Mouse (Mus musculus): ENCODE measurements around the gene Zfhx3. TPM values are rescaled to one million over a fixed set of nuclear protein-coding genes. Genes with fewer than 3 reads are reported as not detected.

The Zfhx3 gene
- polyA plus RNA-seq, 1 experiment from 2014 or later: 8.4 TPM

- no peaks in the 10 kb centered on the region for H3K9me3 ChIP-seq (replicated peaks; ENCODE audit: control insufficient read depth, low read length)
- H3K4me3 ChIP-seq (ENCODE audit: low read depth, low read length): no peak overlapping the region
- H3K4me2 ChIP-seq: no peak overlapping the region
- 0 out of 2 replicates have a peak overlapping the region, but pooled peaks have one; percentile 2 for H3K27ac ChIP-seq (ENCODE audit: low read depth, low read length)
- no peaks in the 10 kb centered on the region for H3K36me3 ChIP-seq (ENCODE audit: control insufficient read depth, insufficient read depth, low read length)
- H3K4me1 ChIP-seq (ENCODE audit: control insufficient read depth, insufficient read depth, low read length): peaks cover 16% of the 10 kb centered on the region
- WGBS (ENCODE audit: insufficient replicate concordance): 69% methylated on average over 14 of the region's 14 CpGs
- peak; percentile 52; the same call in 1 of the 2 replicates for ATAC-seq (replicated peaks; ENCODE audit: insufficient number of reproducible peaks, low FRiP score, low TSS enrichment)
- no peaks in the 10 kb centered on the region for H3K27me3 ChIP-seq (ENCODE audit: control insufficient read depth, insufficient read depth, low read length)
- H3K9ac ChIP-seq (ENCODE audit: low read depth, low read length): no peak overlapping the region
Measured at GRCm38 (mm10) chr8:108868259-108869090, 926.0 kb downstream of the Zfhx3 start.

GRCm38 (mm10) chr8:108869420-108869819 is 927.0 kb downstream of the Zfhx3 start:
- Histone ChIP-seq H3K4me2 (no peak overlapping the region), H3K4me1 (ENCODE audit: control insufficient read depth, insufficient read depth, low read length) (peaks cover 16% of the 10 kb centered on the region), H3K4me3 (ENCODE audit: low read depth, low read length) (no peak overlapping the region), H3K9ac (ENCODE audit: low read depth, low read length) (no peak overlapping the region), H3K9me3 (replicated peaks; ENCODE audit: control insufficient read depth, low read length) (no peaks in the 10 kb centered on the region), H3K27ac (ENCODE audit: low read depth, low read length) (no peak overlapping the region), H3K36me3 (ENCODE audit: control insufficient read depth, insufficient read depth, low read length) (no peaks in the 10 kb centered on the region), H3K27me3 (ENCODE audit: control insufficient read depth, insufficient read depth, low read length) (no peaks in the 10 kb centered on the region)
- WGBS (ENCODE audit: insufficient replicate concordance): 71% methylated on average over 3 of the region's 3 CpGs
- no peak for ATAC-seq (replicated peaks; ENCODE audit: insufficient number of reproducible peaks, low FRiP score, low TSS enrichment)

- H3K4me3 ChIP-seq (ENCODE audit: low read depth, low read length): no peak overlapping the region
- no peak for ATAC-seq (replicated peaks; ENCODE audit: insufficient number of reproducible peaks, low FRiP score, low TSS enrichment)
- H3K9ac ChIP-seq (ENCODE audit: low read depth, low read length): no peak overlapping the region
- H3K4me1 ChIP-seq (ENCODE audit: control insufficient read depth, insufficient read depth, low read length): peaks cover 16% of the 10 kb centered on the region
- H3K27ac ChIP-seq (ENCODE audit: low read depth, low read length): no peak overlapping the region
- no peaks in the 10 kb centered on the region for H3K27me3 ChIP-seq (ENCODE audit: control insufficient read depth, insufficient read depth, low read length)
- H3K36me3 ChIP-seq (ENCODE audit: control insufficient read depth, insufficient read depth, low read length): no peaks in the 10 kb centered on the region
- WGBS (ENCODE audit: insufficient replicate concordance): 66% methylated on average over 5 of the region's 5 CpGs
- no peaks in the 10 kb centered on the region for H3K9me3 ChIP-seq (replicated peaks; ENCODE audit: control insufficient read depth, low read length)
- no peak overlapping the region for H3K4me2 ChIP-seq
Measured at GRCm38 (mm10) chr8:108869935-108870334, 927.5 kb downstream of the Zfhx3 start.

GRCm38 (mm10) chr8:108870371-108870770 is 927.9 kb downstream of the Zfhx3 start:
- H3K36me3 ChIP-seq (ENCODE audit: control insufficient read depth, insufficient read depth, low read length): no peaks in the 10 kb centered on the region
- no peaks in the 10 kb centered on the region for H3K9me3 ChIP-seq (replicated peaks; ENCODE audit: control insufficient read depth, low read length)
- ATAC-seq (replicated peaks; ENCODE audit: insufficient number of reproducible peaks, low FRiP score, low TSS enrichment): no peak
- H3K4me1 ChIP-seq (ENCODE audit: control insufficient read depth, insufficient read depth, low read length): peaks cover 16% of the 10 kb centered on the region
- 91% methylated on average over 3 of the region's 3 CpGs for WGBS (ENCODE audit: insufficient replicate concordance)
- H3K9ac ChIP-seq (ENCODE audit: low read depth, low read length): no peak overlapping the region
- no peak overlapping the region for H3K4me3 ChIP-seq (ENCODE audit: low read depth, low read length)
- H3K27me3 ChIP-seq (ENCODE audit: control insufficient read depth, insufficient read depth, low read length): no peaks in the 10 kb centered on the region
- no peak overlapping the region for H3K27ac ChIP-seq (ENCODE audit: low read depth, low read length)
- no peak overlapping the region for H3K4me2 ChIP-seq

GRCm38 (mm10) chr8:108875722-108876121 is 933.3 kb downstream of the Zfhx3 start:
- Histone ChIP-seq H3K4me1 (ENCODE audit: control insufficient read depth, insufficient read depth, low read length) (no peaks in the 10 kb centered on the region), H3K9ac (ENCODE audit: low read depth, low read length) (no peak overlapping the region), H3K4me3 (ENCODE audit: low read depth, low read length) (no peak overlapping the region), H3K4me2 (no peak overlapping the region), H3K36me3 (ENCODE audit: control insufficient read depth, insufficient read depth, low read length) (no peaks in the 10 kb centered on the region), H3K9me3 (replicated peaks; ENCODE audit: control insufficient read depth, low read length) (no peaks in the 10 kb centered on the region), H3K27ac (ENCODE audit: low read depth, low read length) (no peak overlapping the region), H3K27me3 (ENCODE audit: control insufficient read depth, insufficient read depth, low read length) (no peaks in the 10 kb centered on the region)
- no peak for ATAC-seq (replicated peaks; ENCODE audit: insufficient number of reproducible peaks, low FRiP score, low TSS enrichment)
- WGBS (ENCODE audit: insufficient replicate concordance): 75% methylated on average over 5 of the region's 5 CpGs

- H3K9me3 ChIP-seq (replicated peaks; ENCODE audit: control insufficient read depth, low read length): no peaks in the 10 kb centered on the region
- no peak overlapping the region for H3K27ac ChIP-seq (ENCODE audit: low read depth, low read length)
- H3K9ac ChIP-seq (ENCODE audit: low read depth, low read length): no peak overlapping the region
- no peak overlapping the region for H3K4me3 ChIP-seq (ENCODE audit: low read depth, low read length)
- H3K36me3 ChIP-seq (ENCODE audit: control insufficient read depth, insufficient read depth, low read length): no peaks in the 10 kb centered on the region
- no peak for ATAC-seq (replicated peaks; ENCODE audit: insufficient number of reproducible peaks, low FRiP score, low TSS enrichment)
- 81% methylated on average over 6 of the region's 6 CpGs for WGBS (ENCODE audit: insufficient replicate concordance)
- H3K4me2 ChIP-seq: no peak overlapping the region
- H3K27me3 ChIP-seq (ENCODE audit: control insufficient read depth, insufficient read depth, low read length): no peaks in the 10 kb centered on the region
- peaks cover 11% of the 10 kb centered on the region for H3K4me1 ChIP-seq (ENCODE audit: control insufficient read depth, insufficient read depth, low read length)
Measured at GRCm38 (mm10) chr8:108880101-108880500, 937.7 kb downstream of the Zfhx3 start.

GRCm38 (mm10) chr8:108881336-108881735 is 938.9 kb downstream of the Zfhx3 start:
- Histone ChIP-seq H3K27ac (ENCODE audit: low read depth, low read length) (no peak overlapping the region), H3K4me3 (ENCODE audit: low read depth, low read length) (no peak overlapping the region), H3K9me3 (replicated peaks; ENCODE audit: control insufficient read depth, low read length) (no peaks in the 10 kb centered on the region), H3K4me2 (no peak overlapping the region), H3K27me3 (ENCODE audit: control insufficient read depth, insufficient read depth, low read length) (no peaks in the 10 kb centered on the region), H3K9ac (ENCODE audit: low read depth, low read length) (no peak overlapping the region), H3K4me1 (ENCODE audit: control insufficient read depth, insufficient read depth, low read length) (peaks cover 14% of the 10 kb centered on the region), H3K36me3 (ENCODE audit: control insufficient read depth, insufficient read depth, low read length) (no peaks in the 10 kb centered on the region)
- WGBS (ENCODE audit: insufficient replicate concordance): 92% methylated on average over 7 of the region's 7 CpGs
- no peak for ATAC-seq (replicated peaks; ENCODE audit: insufficient number of reproducible peaks, low FRiP score, low TSS enrichment)

- no peak overlapping the region for H3K4me3 ChIP-seq (ENCODE audit: low read depth, low read length)
- H3K9ac ChIP-seq (ENCODE audit: low read depth, low read length): no peak overlapping the region
- no peak for ATAC-seq (replicated peaks; ENCODE audit: insufficient number of reproducible peaks, low FRiP score, low TSS enrichment)
- H3K36me3 ChIP-seq (ENCODE audit: control insufficient read depth, insufficient read depth, low read length): no peaks in the 10 kb centered on the region
- H3K27me3 ChIP-seq (ENCODE audit: control insufficient read depth, insufficient read depth, low read length): no peaks in the 10 kb centered on the region
- no peaks in the 10 kb centered on the region for H3K9me3 ChIP-seq (replicated peaks; ENCODE audit: control insufficient read depth, low read length)
- peaks cover 17% of the 10 kb centered on the region for H3K4me1 ChIP-seq (ENCODE audit: control insufficient read depth, insufficient read depth, low read length)
- WGBS (ENCODE audit: insufficient replicate concordance): 78% methylated on average over 9 of the region's 9 CpGs
- no peak overlapping the region for H3K4me2 ChIP-seq
- H3K27ac ChIP-seq (ENCODE audit: low read depth, low read length): no peak overlapping the region
Measured at GRCm38 (mm10) chr8:108882073-108882472, 939.6 kb downstream of the Zfhx3 start.

- no peaks in the 10 kb centered on the region for H3K27me3 ChIP-seq (ENCODE audit: control insufficient read depth, insufficient read depth, low read length)
- H3K27ac ChIP-seq (ENCODE audit: low read depth, low read length): no peak overlapping the region
- WGBS (ENCODE audit: insufficient replicate concordance): 66% methylated on average over 6 of the region's 6 CpGs
- no peak overlapping the region for H3K4me3 ChIP-seq (ENCODE audit: low read depth, low read length)
- no peaks in the 10 kb centered on the region for H3K36me3 ChIP-seq (ENCODE audit: control insufficient read depth, insufficient read depth, low read length)
- no peak for ATAC-seq (replicated peaks; ENCODE audit: insufficient number of reproducible peaks, low FRiP score, low TSS enrichment)
- no peak overlapping the region for H3K9ac ChIP-seq (ENCODE audit: low read depth, low read length)
- no peaks in the 10 kb centered on the region for H3K9me3 ChIP-seq (replicated peaks; ENCODE audit: control insufficient read depth, low read length)
- peaks cover 21% of the 10 kb centered on the region for H3K4me1 ChIP-seq (ENCODE audit: control insufficient read depth, insufficient read depth, low read length)
- no peak overlapping the region for H3K4me2 ChIP-seq
Measured at GRCm38 (mm10) chr8:108883381-108883780, 940.9 kb downstream of the Zfhx3 start.
